Mouse (Mus musculus) heart, adult 2 months (tissue): ENCODE data around the gene Grk5.

Experiments
- CTCF ChIP-seq: fragments of 200-600 bp; IDR thresholded peaks from 2 replicates; pipeline ENCODE4 v1.8.1; 2022; ENCODE audit warnings: antibody characterized with exemption, mild to moderate bottlenecking, moderate library complexity
- EP300 ChIP-seq: fragments of 200-500 bp; IDR thresholded peaks from 2 replicates; pipeline ENCODE4 v1.6.1; 2011; ENCODE audit warnings: low read depth, low read length, control low read depth; ENCODE audit not compliant: insufficient read depth
- POLR2A ChIP-seq: fragments of 200-500 bp; IDR thresholded peaks from 2 replicates; pipeline ENCODE4 v1.6.1; 2011; ENCODE audit warnings: mild to moderate bottlenecking, low read depth, low read length, control low read depth; ENCODE audit not compliant: insufficient read depth

- TF ChIP-seq EP300 (no peak), POLR2A (no peak), CTCF (no peak)
Observed at GRCm38 (mm10) chr19:61096776-61097175, 207.2 kb downstream of the Grk5 start.
